8 mouse cellular contexts compared by ENCODE assay signal in genomic region chr12:31949193-31949741, GRCm38 (mm10). TPM values are rescaled to one million over a fixed set of nuclear protein-coding genes. Genes with fewer than 3 reads are reported as not detected.
DNase-seq lines count a peak whose midpoint lies in the region; ATAC-seq and TF ChIP-seq lines count a peak whose summit lies in the region.

No protein-coding gene starts in this region.

- H3K4me3 ChIP-seq in cortical plate, adult 2 months (ENCODE audit: insufficient read depth, low read length), result peak overlapping the region; percentile 35
- H3K4me3 ChIP-seq in megakaryocyte, embryonic 14.5 days (replicated peaks), result peak overlapping the region; percentile 99

- DNase-seq in gastrocnemius, adult 8-10 months (ENCODE audit: low spot score in 2 of 2), result peak; percentile 84 to 90
- DNase-seq in hindlimb bud, embryonic 11.5 days (ENCODE audit: extremely low spot score, low read depth, low spot score), result peak; percentile 80
- peak; percentile 72 to 88 for DNase-seq in left cerebral cortex, adult 8-10 months (ENCODE audit: low spot score in 2 of 2)
- peak; percentile 94 to 96 for DNase-seq in right cerebral cortex, postnatal 10 days (ENCODE audit: low spot score in 2 of 2)
- DNase-seq in urinary bladder, postnatal 25 days (ENCODE audit: low spot score), result peak; percentile 89

- TF ChIP-seq POLR2A in cortical plate, adult 2 months (IDR thresholded peaks at IDR 0.05; ENCODE audit: extremely low read depth, insufficient read depth, low read length), result 0 out of 2 replicates have a peak, but pooled peaks have one; percentile 34

- H3K27ac ChIP-seq in cortical plate, adult 2 months (ENCODE audit: insufficient read depth, low read length), result peak overlapping the region; percentile 7; the same call in 1 of the 2 replicates

- peaks cover 14% of the 10 kb centered on the region for H3K36me3 ChIP-seq in megakaryocyte, embryonic 14.5 days (replicated peaks; ENCODE audit: low read length)

- H3K27me3 ChIP-seq in megakaryocyte, embryonic 14.5 days (replicated peaks), result no peaks in the 10 kb centered on the region

- H3K4me1 ChIP-seq in cortical plate, adult 2 months (ENCODE audit: control insufficient read depth, insufficient read depth, low read length), result no peaks in the 10 kb centered on the region
- peaks cover 30% of the 10 kb centered on the region for H3K4me1 ChIP-seq in megakaryocyte, embryonic 14.5 days

- ATAC-seq in activated CD4-positive, CD25-positive, alpha-beta regulatory T cell, adult 4 months, result peak; percentile 4

- no peaks in the 10 kb centered on the region for H3K9me3 ChIP-seq in megakaryocyte, embryonic 14.5 days

- TF ChIP-seq CTCF in cortical plate, adult 2 months (IDR thresholded peaks at IDR 0.05; ENCODE audit: extremely low read depth, insufficient read depth, low read length), result no peak

RNA-seq across cellular contexts. Expression of gene Hbp1, which starts 1.1 kb away (rescaled TPM):
- polyA plus RNA-seq in activated CD4-positive, CD25-positive, alpha-beta regulatory T cell, adult 4 months (2017; shearing (Covaris generic)), result 100 to 1,000 TPM in 1 of 2 experiments, 10 to 100 TPM in 1; 96.5 to 144 TPM
- 32.4 and 37.2 TPM in 2 replicates for polyA plus RNA-seq in cortical plate, adult 2 months (2012; rRNA removed)
- total RNA-seq in gastrocnemius, adult 8-10 months (2022), result 10 to 100 TPM; 65.3 to 78.0 (median 69.0) TPM
- 10 to 100 TPM; 23.4 to 28.4 (median 27.0) TPM for total RNA-seq in left cerebral cortex, adult 8-10 months (2022)
- 0.52 and 2.0 TPM in 2 replicates for polyA plus RNA-seq in megakaryocyte, embryonic 14.5 days (2012; ENCODE audit: insufficient read depth, low replicate concordance)

Comparison
In these comparisons a context has a peak if more than half of its experiments do, and no peak if none do; other contexts are left out.
1. Peak in every context shown above with its lines: DNase-seq, ATAC-seq, H3K4me3 ChIP-seq and H3K27ac ChIP-seq.
2. RNA of gene Hbp1, which starts 1.1 kb away (polyA plus RNA-seq): 96.5 to 144 TPM in activated CD4-positive, CD25-positive, alpha-beta regulatory T cell, adult 4 months and 32.4 to 37.2 TPM in cortical plate, adult 2 months; 0.52 to 2.0 TPM in megakaryocyte, embryonic 14.5 days; every median in the first group is over 10 times any median in the second.